Mouse (Mus musculus) CH12F3 (cell line): Measurements from ENCODE around the gene Acp4.
"Not testable (repeated sequence)": the region's sequence is repeated elsewhere in the genome, so short reads cannot be mapped to it uniquely, and the experiment has no call there.

ENCODE experiments used
- in situ Hi-C: fragments of 300-500 bp; cut with MboI; formaldehyde crosslinking; loops from 2 replicates; pipeline ENCODE4 v1.14.3; 2020; ENCODE audit warnings: low sequenced_read_pairs

Acp4 gene

GRCm38 (mm10) chr7:44208307-44208706, 48.9 kb downstream of the Acp4 start:
- in situ Hi-C loops: no loop called here

DNA sequence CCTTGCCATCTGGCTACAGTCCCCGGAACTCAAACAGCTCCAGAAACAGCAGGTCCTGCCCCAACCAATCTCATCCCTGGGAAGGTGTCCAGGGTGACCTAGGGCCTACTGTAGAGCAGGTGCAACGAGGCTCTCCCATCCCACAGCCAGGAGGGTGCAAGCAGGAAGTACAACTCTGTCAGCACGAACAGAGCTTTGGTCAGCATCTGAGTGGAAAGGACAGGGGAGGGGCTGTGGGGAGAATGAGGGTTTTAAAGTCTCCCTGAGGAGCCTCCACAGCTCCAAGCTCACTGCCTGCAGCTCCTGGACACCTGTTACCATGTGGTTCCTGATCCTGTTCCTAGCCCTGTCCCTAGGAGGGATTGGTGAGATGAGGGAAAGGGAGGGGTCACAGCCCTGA, 50.0 kb downstream of the Acp4 start, which contains the start of gene Klk1b4:
TSS of gene Klk1b4 (plus strand) at position 301 of the 400 bp plus-strand sequence.
- in situ Hi-C loops: not testable (repeated sequence)
